Mouse (Mus musculus) right cerebral cortex, postnatal 14 days (tissue): ENCODE measurements around the gene Gm49354.
"Not testable (repeated sequence)": the region's sequence is repeated elsewhere in the genome, so short reads cannot be mapped to it uniquely, and the experiment has no call there.

Experiments used
- DNase-seq: peaks from one replicate; pipeline ENCODE4 v3.0.0; 2022

Gene Gm49354

DNA sequence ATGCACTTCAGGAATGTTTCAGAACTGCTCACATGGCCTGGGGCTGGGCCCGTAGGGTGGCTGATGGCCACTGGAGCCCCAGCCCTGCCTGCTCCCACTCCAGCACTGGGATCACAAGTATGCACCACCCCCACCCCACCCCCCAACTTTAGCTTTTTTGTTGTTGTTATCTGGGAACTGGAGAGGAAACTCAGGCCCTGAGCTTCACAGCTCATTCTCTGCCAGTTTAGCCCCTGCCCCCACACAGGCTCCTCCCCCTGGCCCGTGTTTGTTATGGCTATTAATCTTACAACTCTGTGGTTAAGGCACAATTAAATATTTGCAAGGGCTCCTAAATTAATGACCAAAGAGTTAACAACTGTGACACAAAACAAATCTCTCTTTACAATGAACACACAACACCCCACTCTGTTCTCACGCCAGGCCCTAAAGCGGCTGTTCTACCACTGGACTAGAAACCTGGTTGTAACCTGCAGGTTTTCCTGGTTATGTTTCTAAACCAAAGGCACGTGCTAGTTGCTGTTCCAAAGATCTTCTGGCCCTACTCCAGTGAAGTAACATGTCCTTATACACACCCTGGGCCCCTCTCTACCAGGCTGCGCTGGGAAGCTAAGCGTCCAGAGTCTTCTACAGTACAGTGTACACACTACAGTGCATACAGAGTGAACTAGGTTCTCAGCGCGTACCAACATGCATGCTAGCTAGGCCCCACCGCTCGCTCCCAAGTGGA, 15.1 kb downstream of the Gm49354 start:
- DNase-seq = no peak

DNA sequence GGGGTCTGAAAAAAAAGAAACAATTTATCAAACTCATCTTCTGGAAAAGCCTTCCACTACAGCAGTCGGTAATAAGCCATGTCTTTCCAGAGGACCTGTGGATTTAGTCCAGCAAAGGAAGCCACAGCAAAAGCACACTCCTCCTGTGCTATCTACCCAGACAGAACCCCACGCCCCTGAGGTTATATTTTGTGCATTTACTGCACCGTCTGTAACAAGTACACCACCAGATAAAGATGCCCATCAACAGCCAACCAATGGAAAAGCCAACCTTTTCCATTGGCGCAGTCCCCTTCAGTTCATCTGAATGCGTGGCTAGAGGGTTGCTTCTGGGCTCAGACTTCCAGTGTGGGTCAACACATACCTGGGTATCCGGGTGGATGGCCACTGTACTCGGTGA, 19.3 kb downstream of the Gm49354 start:
- no peak for DNase-seq

DNA sequence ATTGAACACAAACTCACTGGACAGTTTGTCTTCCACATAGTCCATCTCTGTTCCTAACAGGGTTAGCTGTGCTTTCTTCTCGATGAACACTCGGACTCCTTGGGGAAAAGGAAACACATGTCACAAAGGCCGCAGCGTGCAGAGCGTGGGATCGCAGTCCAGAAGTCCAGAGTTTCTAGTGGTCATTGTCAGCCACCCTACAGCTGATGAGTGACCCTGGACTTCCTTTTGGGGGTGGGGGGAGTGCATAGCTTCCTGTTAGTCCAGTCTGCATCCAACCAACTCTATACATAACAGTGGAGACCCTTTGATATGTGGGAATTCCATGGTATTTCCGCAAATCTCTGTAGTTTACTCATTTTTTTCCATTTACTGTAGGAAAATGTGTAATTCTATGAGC, 25.1 kb downstream of the Gm49354 start:
- DNase-seq = no peak

DNA sequence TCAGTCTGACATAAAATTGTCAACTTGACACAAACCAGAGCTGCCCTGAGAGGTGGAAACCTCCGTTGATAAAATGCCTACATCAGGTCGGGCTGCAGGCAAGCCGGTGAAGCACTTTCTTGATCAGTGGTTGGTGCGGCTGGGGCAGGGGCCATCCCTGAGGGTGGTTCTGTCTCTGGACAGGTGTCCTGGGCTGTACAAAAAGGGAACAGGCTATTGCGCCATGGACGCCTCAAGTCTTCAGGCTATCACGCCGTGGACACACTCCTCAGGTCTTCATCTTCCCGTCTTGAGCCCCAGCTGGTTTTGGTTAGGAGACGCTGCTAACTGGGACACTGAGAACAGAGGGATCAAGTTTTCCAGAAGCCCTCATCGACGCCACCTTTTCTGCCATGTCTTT, 31.7 kb downstream of the Gm49354 start:
- DNase-seq = no peak

DNA sequence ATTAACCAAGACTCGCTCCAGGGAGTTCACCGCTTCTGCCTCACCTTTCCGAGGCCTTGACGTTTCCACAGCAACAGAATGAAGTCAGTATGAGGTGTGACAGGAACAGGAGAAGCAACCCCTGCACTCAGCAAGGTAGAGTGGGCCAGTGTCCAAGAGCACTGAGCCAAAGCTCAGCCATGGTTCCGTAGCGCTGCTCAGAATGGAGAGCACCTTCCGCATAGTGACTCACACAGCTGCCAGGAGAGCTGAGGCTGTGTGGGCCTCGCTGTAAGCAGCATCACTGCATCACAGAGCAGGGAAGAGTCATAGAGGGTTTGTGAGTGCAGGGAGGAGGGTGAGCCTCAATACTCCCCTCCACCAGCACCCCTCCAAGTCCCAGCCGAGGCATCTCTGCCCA, 35.3 kb downstream of the Gm49354 start, which contains the start of gene 1700014D04Rik:
Gene 1700014D04Rik, minus strand, starts transcription at position 42 of the 400 bp plus-strand sequence.
- DNase-seq = peak; percentile 31

DNA sequence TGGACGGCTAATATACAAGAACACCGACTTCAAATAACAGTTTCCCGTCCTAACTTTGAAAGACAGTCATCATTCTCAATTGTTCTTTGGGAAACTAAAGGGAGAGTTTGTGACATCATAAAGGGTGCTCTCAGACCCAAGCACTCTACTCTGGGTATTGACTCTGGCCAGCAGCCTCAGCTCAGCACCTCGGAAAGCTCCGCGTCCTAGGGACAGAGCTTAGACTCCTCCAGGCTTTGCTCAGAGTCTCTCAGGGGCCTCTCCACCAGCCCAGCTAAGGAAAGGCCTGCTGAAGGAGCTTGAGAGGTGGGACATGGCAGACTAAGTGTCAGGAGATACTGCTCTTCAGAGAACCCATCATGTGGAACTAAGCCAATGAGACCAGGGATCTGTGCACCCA, 35.9 kb downstream of the Gm49354 start:
- no peak for DNase-seq

DNA sequence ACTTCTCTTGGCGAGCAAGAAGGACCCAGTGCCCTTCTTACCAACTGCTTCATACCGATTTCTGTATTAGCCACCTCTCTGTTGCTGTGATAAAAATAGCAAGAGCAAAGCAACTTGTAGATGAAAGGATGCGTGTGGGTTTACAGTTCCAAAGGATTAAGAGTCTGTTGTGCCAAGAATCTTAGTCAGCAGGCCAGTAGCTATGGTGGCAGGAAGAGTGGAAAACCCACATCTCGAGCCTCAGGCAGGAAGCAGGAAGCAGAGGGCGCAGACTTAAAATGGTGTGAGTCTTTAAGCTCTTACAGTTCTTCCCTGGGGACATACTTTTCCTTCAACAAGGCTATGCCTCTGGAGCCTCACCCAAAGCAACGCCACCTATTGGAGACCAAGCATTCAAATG, 36.6 kb downstream of the Gm49354 start:
- no peak for DNase-seq

DNA sequence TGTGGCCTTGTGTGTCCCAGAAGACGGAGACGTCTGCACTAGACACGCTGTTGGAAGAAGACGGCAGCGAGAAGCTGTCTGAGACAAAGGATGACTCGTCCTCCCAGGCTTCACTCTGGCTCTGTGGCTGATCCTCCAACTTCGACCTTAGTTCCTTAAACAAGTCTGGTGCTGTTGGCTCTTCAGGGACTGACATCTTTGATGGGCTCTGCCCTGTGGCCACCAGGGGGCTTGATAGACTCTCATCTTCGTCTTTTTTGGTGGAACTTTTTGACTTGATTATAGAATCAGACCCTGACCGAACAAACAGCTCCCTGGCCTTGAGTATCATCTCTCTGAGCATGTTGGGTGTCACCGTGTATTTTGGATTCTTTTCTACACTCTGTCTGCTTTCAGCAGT, 40.3 kb downstream of the Gm49354 start:
- DNase-seq = peak; percentile 27

DNA sequence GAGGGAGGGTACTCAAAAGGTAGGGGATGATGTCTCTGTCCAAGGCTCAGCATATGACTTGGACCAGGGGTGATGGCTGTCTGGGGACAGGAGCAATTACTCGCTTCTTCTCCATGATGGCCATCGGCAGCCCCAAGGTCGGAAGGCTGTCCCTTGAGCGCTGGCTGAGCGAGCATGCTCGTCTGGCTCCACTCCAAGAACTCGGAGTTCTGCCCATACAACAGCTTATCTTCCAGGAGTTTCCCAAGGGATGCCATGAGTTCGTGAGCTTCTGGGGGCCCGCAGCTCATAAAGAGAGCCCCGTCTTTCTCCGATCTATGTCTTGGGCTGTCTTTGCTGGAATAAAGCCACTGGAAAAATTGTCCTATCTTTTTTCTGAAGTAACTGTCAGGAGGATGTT, 40.9 kb downstream of the Gm49354 start:
- no peak for DNase-seq

DNA sequence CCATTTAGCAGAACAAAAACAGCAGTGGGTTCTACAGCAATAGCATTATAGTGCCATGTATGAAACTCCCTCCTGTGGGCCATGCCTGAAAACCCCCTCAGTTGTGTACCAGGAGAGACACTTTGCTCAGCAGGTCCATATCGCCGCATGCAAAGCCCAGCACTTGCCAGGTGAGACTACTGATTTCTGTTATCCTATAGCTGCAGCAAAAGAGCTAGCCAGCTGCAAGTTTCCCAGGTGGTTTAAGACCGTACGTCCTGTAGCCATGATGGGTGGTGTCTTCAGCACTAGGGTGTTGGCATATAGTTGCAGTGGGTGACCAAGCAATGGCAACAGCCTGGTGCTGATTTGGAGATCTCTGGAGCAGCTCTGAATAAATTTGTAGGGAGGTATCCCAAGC, 42.6 kb downstream of the Gm49354 start:
- no peak for DNase-seq

DNA sequence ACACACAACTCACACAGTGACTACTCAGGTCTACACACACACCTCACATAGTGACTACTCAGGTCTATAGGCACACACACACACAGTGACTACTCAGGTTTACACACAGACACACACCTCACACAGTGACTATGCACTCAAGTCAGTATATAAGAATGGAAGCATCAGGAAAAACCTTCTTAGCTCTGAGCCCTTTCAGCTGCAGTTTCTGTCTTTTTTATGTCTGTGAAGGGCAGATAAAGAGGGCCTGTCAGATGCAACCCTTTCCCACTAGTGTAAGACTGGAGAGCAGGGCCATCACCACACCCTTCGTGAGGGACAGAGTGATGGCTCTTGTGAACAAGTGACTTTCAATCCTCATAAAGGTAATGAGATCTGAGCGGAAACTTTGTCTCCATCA, 43.6 kb downstream of the Gm49354 start:
- no peak for DNase-seq

DNA sequence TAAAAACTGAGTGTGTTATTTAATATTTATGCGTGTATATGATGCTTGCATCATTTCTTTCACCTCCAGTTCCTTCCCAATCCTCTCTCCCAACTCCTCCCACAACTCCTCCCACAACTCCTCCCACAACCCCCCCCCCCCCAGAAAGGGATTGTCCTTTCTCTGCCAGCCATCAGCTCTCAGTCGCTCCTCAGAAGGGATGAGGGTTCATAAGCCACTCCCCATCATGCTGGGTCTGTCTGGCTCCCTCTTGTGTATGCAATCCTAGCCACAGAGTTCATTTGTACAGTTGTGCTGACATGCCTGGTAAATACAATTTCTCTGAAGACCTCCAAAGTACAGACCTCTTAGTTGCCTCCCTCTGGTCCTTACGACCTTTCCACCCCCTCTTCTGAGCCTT, 46.9 kb downstream of the Gm49354 start:
- DNase-seq = no peak

DNA sequence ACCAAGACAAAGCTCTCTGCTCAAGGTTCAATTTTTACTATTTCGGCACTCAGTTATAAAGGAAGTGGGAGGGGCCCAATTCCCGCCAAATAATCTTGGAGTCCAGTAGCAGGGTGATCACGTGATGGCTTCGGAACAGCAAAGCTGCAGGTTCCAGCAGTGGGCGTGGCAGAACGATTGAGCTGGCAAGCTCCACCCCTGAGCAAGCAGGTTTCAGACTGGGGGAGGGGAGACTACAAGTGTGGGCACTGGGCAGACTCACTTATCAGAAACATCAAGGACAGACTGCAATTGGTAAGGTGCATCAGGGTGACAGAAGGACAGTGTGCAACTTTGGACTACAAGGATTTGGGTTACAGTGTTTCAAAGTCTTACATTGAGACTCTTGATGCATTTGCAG, 47.7 kb downstream of the Gm49354 start:
- not testable (repeated sequence) for DNase-seq

DNA sequence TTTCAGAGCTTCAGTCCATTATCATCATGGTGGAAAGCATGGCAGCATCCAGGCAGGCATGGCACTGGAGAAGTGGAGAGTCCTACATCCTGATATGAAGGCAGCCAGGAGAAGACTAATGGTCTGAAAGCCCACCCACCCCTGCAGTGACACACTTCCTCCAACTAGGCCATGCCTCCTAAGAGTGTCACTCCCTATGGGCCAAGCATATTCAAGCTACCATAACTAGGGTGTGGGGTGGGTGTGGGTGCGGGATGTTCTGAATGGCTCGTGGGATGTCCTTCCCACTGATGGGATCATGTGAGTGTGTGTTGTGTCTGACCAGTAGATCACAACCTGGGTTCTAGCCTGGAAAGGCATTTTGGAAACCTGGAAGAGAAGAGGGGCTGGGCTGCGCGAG, 48.1 kb downstream of the Gm49354 start:
- no peak for DNase-seq

DNA sequence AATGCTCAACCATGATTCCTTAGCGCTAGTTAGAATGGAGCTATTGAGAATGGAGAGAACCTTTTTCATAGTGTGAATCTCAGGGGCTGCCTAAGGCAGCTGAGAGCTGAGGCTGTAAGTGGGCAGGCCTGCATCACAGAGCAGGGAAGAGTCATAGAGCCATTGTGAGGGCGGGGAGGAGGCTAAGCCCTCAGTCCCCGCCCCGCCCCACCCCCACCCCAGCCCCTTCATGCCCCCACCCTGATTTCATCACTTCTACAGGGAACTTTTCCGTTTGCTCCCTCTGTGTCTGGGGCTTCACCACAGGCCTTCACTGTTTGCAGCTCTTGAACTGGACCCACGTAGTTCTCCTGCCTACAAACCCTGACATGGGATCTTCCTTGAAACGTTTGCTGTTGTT, 50.4 kb downstream of the Gm49354 start, which contains the start of gene Spata31d1d:
Gene Spata31d1d, minus strand, starts transcription at position 101 of the 400 bp plus-strand sequence.
- DNase-seq = no peak

DNA sequence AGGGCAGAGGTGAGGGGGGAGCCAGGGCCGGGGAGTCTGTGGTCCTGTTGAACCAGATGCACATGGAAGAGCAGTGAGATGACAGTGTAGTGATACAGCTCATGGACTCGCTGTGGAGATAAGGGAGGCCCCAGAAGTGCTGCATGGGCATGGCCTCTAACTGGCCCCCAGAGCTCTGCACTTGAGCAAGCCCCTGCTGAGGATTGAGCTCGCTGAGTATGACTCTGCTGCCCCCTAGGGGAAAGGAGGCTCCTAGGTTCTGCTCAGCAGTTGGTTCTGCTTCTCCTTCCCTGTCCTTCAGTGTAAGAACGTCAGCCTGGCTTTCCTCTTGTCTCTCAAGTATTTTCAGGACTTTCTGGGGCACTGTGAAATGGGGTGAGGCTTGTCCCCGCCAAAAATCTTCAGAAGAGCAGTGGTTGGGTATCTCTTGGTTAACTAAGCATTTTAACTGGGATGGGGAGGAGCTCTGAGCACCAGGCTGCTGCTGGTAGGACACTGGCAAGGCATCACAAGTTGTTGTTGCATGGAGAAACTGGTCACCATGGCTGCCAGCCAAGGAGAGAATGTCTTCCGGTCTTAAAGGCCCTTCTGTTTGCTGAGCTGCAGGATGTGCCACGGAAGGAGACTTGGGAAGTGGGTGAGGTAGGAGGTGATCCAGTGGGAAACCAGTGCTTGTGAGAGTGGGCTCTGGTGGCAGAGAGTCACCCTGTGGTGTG, 53.5 kb downstream of the Gm49354 start:
- DNase-seq = peak; percentile 81

DNA sequence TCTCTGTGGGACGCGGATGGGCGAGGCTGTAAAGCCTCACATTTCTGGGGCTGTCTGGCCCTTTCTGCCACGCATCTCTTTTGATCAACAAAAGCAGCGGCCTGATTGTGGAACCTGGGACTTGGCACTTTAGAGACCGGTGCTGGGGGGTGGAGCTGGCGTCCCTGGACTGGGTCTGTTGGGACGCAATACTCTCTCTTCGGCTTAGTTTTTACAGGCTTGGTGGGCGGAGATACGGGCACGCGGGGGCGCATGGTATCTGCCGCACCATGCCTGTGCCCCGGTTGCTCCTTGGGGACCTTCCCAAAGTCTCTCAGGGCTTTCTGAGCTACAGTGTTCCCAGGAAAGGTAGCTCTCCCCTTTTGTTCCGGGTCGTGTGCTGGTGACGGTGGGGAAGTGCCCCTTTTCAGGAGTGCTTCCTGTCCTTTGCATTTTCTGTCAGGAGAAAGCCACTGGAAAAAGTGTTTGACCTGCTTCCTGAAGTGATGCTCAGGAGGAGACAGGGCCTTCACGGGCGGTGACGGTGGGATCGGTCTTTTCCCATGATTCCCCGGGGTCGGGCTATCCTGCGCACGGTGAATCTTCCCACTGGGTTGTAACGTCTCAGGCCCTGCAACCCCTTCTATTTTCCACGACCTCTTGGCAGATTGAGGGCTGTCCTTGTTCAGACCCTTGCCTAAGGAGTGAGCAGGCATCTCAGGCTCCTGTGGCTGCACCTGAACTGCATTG, 55.7 kb downstream of the Gm49354 start:
- no peak for DNase-seq

DNA sequence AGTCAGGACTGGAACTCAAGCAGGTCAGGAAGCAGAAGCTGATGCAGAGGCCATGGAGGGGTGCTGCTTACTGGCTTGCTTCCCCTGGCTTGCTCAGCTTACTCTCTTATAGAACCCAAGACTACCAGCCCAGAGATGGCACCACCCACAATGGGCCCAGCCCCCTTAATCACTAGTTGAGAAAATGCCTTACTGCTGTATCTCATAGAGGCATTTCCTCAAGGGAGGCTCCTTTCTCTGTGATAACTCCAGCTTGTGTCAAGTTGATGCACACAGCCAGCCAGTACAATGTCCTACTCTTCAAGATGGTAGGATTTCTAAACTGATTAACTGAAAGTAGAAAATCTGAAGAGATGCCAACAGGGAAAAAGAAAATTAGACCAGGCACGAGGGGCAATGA, 60.0 kb downstream of the Gm49354 start:
- DNase-seq = not testable (repeated sequence)

DNA sequence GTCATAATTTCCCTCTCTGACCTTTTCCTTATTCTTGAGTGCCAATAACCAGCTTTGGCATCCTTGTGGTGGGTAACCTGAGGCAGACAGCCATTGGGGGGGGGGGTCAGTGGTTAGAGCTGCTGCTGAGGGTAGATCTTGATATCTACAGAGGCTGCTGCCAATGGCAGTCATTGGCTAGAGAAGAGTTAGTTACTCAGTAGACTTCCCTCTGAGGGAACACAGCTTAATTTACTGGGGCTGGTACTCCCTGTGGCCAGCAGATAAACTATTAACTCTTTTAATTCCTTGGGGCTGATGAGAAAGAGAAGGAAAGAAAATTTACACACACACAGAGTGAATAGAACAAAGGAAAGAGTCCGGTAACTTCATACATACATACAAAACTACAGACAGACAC, 62.6 kb downstream of the Gm49354 start:
- DNase-seq = no peak

DNA sequence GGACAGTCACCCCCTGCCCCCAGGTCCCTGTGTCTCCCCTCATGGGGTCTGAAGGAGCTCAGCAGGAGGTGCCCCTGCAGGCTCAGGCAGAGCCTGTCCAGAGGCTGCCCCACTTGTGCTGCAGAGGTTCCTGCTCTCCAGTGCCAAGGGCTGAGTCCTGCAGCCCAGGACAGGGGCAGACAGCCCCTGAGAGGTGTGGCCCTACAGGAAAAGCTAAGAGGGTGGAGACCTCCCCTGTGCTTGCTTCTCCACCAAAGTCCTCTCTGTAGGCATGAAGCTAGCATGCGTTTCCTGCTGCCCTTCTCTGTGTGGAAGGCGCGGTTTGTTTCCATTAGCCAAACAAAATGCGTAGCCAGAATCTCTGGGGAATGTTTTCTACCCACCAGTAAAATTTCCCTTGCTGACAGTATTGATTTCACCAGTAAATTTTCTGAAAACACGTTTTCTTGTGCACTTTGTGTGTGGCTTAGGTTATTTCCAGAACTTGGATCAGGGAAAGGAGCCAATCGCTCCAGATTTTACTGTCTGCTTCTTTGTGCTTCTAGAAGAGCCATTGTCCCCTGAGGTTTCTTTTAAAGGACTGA, 63.1 kb downstream of the Gm49354 start:
- not testable (repeated sequence) for DNase-seq

DNA sequence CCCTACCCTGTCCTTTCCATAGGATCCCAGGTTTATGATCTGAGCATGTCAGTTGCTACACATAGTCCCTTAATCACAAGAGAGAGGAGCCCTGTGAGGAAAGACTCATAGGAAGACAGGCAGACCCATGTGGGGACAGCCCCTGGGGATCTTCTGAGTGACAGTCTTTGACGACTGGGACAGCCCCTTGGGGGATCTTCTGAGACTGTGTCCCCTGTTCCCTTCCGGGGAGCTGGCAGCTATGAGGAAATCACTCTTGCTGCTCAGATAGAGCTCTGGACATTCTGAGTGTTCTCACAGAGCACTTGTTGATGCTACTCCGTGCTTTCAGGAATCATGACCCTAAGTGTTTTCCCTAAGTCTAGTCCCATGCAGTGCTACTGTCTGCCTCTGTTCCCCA, 68.3 kb downstream of the Gm49354 start:
- no peak for DNase-seq

DNA sequence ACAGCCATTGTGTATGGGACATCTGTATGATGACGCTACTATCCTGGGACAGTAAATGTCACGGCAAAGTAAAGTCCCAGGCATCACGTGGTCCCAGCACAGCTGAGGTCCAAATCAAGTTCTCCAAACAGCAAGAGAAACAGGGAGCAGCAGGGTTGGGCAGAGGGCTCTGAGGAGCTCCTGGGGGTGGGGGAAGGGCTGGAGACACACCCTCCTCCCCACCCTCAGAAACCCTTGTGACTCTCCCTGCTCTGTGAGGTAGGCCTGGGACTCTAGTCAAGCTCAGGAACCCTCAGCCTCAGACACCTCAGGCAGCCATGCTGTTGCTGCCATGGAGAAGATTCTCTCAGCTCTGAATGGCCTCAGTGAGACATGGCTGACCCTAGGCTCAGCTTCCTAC, 70.1 kb downstream of the Gm49354 start, which contains the start of gene Spata31d1b:
Gene Spata31d1b, plus strand, starts transcription at position 301 of the 400 bp plus-strand sequence.
- DNase-seq = not testable (repeated sequence)

DNA sequence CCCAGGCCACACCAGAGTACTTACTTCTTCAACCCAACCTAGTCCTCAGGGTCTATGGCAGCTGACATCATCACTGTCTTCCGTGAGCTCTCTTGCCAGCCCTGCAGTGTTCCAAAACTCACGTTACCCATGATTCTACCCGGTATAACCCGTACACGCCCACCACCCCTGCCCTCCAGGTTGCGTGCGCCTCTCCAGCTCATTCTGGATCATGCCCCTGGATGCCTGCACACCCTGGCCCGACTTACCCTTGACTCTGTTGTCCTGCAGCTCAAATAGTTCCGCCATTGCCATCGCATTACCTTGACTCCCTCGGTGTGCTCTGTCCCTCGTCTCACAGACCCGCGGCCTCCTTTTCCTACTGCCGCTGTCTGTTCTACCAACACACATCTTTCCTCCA, 71.8 kb downstream of the Gm49354 start, which contains the start of gene Spata31d1a:
Gene Spata31d1a, minus strand, starts transcription at position 101 of the 400 bp plus-strand sequence.
- no peak for DNase-seq
